Mouse (Mus musculus) skeletal muscle tissue, adult 2 months (tissue): ENCODE results near the gene AU021092.
"Not testable (repeated sequence)": the region's sequence is repeated elsewhere in the genome, so short reads cannot be mapped to it uniquely, and the experiment has no call there.

ENCODE experiments used
- DNase-seq: peaks from one replicate; pipeline ENCODE4 v3.0.0-alpha.2; 2012; ENCODE audit warnings: low read depth, low spot score

The AU021092 gene

GRCm38 (mm10) chr16:5222140-5222539 is at the start of gene AU021092:
AU021092 (minus strand) TSS chr16:5222299.
- DNase-seq: no peak

- DNase-seq: no peak
Measured at GRCm38 (mm10) chr16:5271411-5272035, 49.4 kb upstream of the AU021092 start.

- DNase-seq: no peak
Measured at GRCm38 (mm10) chr16:5263926-5264325, 41.8 kb upstream of the AU021092 start.

GRCm38 (mm10) chr16:5263156-5263555 is 41.1 kb upstream of the AU021092 start:
- no peak for DNase-seq

- peak; percentile 96 for DNase-seq
Measured at GRCm38 (mm10) chr16:5255779-5256496, 33.8 kb upstream of the AU021092 start, which contains the start of gene Eef2kmt. Eef2kmt (minus strand) TSS chr16:5255983.

- peak; percentile 15 for DNase-seq
Measured at GRCm38 (mm10) chr16:5255081-5255740, 33.1 kb upstream of the AU021092 start.

GRCm38 (mm10) chr16:5254346-5255025 is 32.4 kb upstream of the AU021092 start:
- DNase-seq: peak; percentile 86

GRCm38 (mm10) chr16:5252260-5252659 is 30.2 kb upstream of the AU021092 start:
- no peak for DNase-seq

GRCm38 (mm10) chr16:5250891-5251290 is 28.8 kb upstream of the AU021092 start:
- DNase-seq: no peak

GRCm38 (mm10) chr16:5244411-5244810 is 22.3 kb upstream of the AU021092 start:
- DNase-seq: peak; percentile 45

- no peak for DNase-seq
Measured at GRCm38 (mm10) chr16:5242882-5243281, 20.8 kb upstream of the AU021092 start.

- no peak for DNase-seq
Measured at GRCm38 (mm10) chr16:5242355-5242754, 20.3 kb upstream of the AU021092 start.

GRCm38 (mm10) chr16:5233418-5234313 is 11.6 kb upstream of the AU021092 start, which contains the start of gene Alg1:
Alg1 (plus strand) TSS chr16:5233621.
- peak; percentile 96 for DNase-seq

GRCm38 (mm10) chr16:5232982-5233381 is 10.9 kb upstream of the AU021092 start:
- no peak for DNase-seq

GRCm38 (mm10) chr16:5228103-5228502 is 6.0 kb upstream of the AU021092 start:
- not testable (repeated sequence) for DNase-seq

GRCm38 (mm10) chr16:5227501-5227900 is 5.4 kb upstream of the AU021092 start:
- DNase-seq: not testable (repeated sequence)

- not testable (repeated sequence) for DNase-seq
Measured at GRCm38 (mm10) chr16:5226534-5226933, 4.4 kb upstream of the AU021092 start.

GRCm38 (mm10) chr16:5221403-5221802 is 696 bp downstream of the AU021092 start:
- no peak for DNase-seq

GRCm38 (mm10) chr16:5217341-5218133 is 4.6 kb downstream of the AU021092 start:
- DNase-seq: no peak

- DNase-seq: no peak
Measured at GRCm38 (mm10) chr16:5216686-5217085, 5.4 kb downstream of the AU021092 start.
